Mouse (Mus musculus): ENCODE measurements at regions not wholly inside any gene's neighbourhood (a gene's known extent, or its start where the extent isn't known, plus 50 kb on each side); places are given as distances from the start of the nearest gene placed in this dataset.
A peak's percentile ranks its signal among the peaks of the same experiment; 100 is the strongest.

DNA sequence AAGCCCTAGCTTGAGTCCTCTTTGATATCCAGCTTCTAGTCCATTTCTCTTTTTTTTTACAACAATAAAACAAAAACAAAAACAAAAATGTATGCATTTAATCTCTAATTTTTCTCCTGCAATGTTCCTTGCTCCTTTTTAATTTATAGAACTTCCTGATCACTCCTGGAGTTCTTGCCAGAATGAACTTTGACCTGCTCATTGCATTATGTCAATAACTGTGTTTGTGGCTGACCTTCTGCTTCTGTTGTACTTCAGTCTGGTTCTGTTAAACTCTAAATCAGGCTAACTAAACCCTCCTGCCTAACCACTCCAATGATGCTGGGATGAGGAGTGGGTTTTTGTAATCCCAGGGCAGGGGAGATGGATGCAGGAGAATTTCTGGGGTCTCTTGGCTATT, 674.0 kb downstream of the Gsdmc2 start:
- H3K36me3 ChIP-seq (ENCODE audit: control insufficient read depth, insufficient read depth, low read length), result no peaks in the 10 kb centered on the region
- no peak overlapping the region for H3K4me3 ChIP-seq (ENCODE audit: insufficient read depth, low read depth, low read length)
- H3K9ac ChIP-seq (ENCODE audit: low read depth, low read length), result no peak overlapping the region
- H3K79me2 ChIP-seq (ENCODE audit: control insufficient read depth, insufficient read depth, low read length), result no peaks in the 10 kb centered on the region
- H3K27ac ChIP-seq (replicated peaks; ENCODE audit: insufficient read depth, low read depth, low read length), result no peak overlapping the region
- TF ChIP-seq POLR2A (IDR thresholded peaks at IDR 0.05; ENCODE audit: extremely low read depth, insufficient read depth, low read length) (no peak), CTCF (IDR thresholded peaks at IDR 0.05; ENCODE audit: low read depth, low read length) (no peak)
- peaks cover 3% of the 10 kb centered on the region; the same call in 1 of the 2 replicates for H3K4me1 ChIP-seq (ENCODE audit: control insufficient read depth, insufficient read depth, low read length)
- no peaks in the 10 kb centered on the region for H3K27me3 ChIP-seq (ENCODE audit: control insufficient read depth, insufficient read depth, low read length)
- DNase-seq (ENCODE audit: extremely low read depth, low read depth, low spot score), result peak; percentile 46

DNA sequence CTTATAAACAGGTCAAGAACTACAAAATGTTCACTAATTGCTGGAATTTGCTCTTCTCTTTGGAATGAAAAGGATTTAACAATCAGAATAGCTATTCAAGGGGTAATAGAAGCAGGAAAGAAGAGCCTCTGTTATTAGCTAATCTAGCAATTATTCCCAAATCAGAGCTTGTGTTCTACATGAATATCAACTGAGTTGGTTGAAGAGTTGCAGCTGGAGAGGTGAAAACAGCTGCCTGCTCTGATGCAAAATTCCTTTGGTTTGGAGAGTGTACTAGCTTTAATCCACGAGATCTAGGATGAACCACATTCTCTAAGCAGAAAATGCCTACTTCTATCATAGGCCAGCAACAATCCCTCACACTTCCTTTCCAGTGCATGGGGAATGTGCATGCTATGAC, 674.8 kb downstream of the Gsdmc2 start:
- TF ChIP-seq POLR2A (IDR thresholded peaks at IDR 0.05; ENCODE audit: extremely low read depth, insufficient read depth, low read length) (no peak), CTCF (IDR thresholded peaks at IDR 0.05; ENCODE audit: low read depth, low read length) (no peak)
- WGBS, result 79% methylated on average over 1 of the region's 1 CpGs
- peaks cover 3% of the 10 kb centered on the region; the same call in 1 of the 2 replicates for H3K4me1 ChIP-seq (ENCODE audit: control insufficient read depth, insufficient read depth, low read length)
- peak; percentile 13 for DNase-seq (ENCODE audit: extremely low read depth, low read depth, low spot score)
- H3K4me3 ChIP-seq (ENCODE audit: insufficient read depth, low read depth, low read length), result no peak overlapping the region
- no peak overlapping the region for H3K27ac ChIP-seq (replicated peaks; ENCODE audit: insufficient read depth, low read depth, low read length)
- H3K79me2 ChIP-seq (ENCODE audit: control insufficient read depth, insufficient read depth, low read length), result no peaks in the 10 kb centered on the region
- no peaks in the 10 kb centered on the region for H3K36me3 ChIP-seq (ENCODE audit: control insufficient read depth, insufficient read depth, low read length)
- H3K27me3 ChIP-seq (ENCODE audit: control insufficient read depth, insufficient read depth, low read length), result no peaks in the 10 kb centered on the region
- H3K9ac ChIP-seq (ENCODE audit: low read depth, low read length), result no peak overlapping the region

DNA sequence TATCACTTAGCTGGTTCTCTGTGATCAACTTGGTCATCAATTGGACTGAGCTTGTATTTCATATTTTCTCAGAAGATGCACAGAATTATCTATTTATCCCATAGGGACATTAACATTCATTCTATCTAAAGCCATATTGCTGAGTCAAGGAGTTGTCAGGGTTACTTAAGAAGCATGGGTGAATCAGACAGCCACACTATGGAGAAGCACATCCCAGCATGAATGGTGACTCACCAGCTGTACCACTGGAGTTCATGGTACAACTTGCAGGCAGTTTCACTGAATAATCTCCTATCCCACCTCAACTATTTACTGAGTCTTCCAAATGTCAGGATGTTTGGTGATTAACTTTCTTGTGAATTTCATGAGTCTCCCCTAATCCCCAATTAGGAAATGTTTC, 678.6 kb downstream of the Gsdmc2 start:
- no peak for DNase-seq (ENCODE audit: extremely low read depth, low read depth, low spot score)
- H3K4me1 ChIP-seq (ENCODE audit: control insufficient read depth, insufficient read depth, low read length), result peaks cover 3% of the 10 kb centered on the region; the same call in 1 of the 2 replicates
- H3K4me3 ChIP-seq (ENCODE audit: insufficient read depth, low read depth, low read length), result no peak overlapping the region
- no peak for TF ChIP-seq POLR2A (IDR thresholded peaks at IDR 0.05; ENCODE audit: extremely low read depth, insufficient read depth, low read length)
- no peak for TF ChIP-seq CTCF (IDR thresholded peaks at IDR 0.05; ENCODE audit: low read depth, low read length)
- no peak overlapping the region for H3K27ac ChIP-seq (replicated peaks; ENCODE audit: insufficient read depth, low read depth, low read length)
- H3K79me2 ChIP-seq (ENCODE audit: control insufficient read depth, insufficient read depth, low read length), result no peaks in the 10 kb centered on the region
- H3K36me3 ChIP-seq (ENCODE audit: control insufficient read depth, insufficient read depth, low read length), result no peaks in the 10 kb centered on the region
- no peak overlapping the region for H3K9ac ChIP-seq (ENCODE audit: low read depth, low read length)
- no peaks in the 10 kb centered on the region for H3K27me3 ChIP-seq (ENCODE audit: control insufficient read depth, insufficient read depth, low read length)

DNA sequence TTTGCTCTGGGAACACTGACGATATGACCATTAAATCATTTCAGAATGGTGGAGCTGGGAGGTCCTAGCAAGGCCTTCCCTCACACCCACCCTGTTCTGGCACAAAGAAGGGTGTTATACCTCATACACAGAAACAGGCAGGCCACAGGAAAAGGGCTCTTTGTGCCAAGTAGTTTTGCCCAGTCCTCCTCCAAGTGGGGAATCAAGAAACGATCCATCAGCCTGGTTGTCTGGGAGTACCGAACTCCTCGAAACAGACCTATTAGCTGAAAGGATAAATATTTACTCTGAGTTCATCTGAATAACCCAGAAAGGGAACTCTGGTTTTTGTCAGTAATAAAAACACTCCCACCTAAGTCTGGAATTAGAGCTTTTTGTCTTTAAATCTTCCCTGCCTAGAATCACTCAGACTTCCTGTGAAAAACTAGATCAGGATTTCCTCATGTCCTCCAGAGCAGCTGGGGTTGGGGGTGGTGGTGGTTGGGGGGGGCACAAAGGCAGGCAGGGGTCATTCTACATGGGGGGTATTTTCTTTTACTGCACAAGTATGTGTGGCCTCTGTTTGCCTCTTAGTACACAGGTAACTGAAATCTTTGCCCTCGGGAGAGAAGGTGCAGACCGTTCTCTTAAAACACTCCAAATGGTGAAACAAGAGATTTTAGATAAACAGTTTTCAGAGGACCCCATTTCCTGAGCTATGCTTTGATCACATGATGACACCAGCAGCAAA, 681.3 kb downstream of the Gsdmc2 start:
- peak; percentile 3 for DNase-seq (ENCODE audit: extremely low read depth, low read depth, low spot score)
- Histone ChIP-seq H3K27ac (replicated peaks; ENCODE audit: insufficient read depth, low read depth, low read length) (no peak overlapping the region), H3K36me3 (ENCODE audit: control insufficient read depth, insufficient read depth, low read length) (no peaks in the 10 kb centered on the region), H3K4me1 (ENCODE audit: control insufficient read depth, insufficient read depth, low read length) (no peaks in the 10 kb centered on the region), H3K27me3 (ENCODE audit: control insufficient read depth, insufficient read depth, low read length) (no peaks in the 10 kb centered on the region), H3K9ac (ENCODE audit: low read depth, low read length) (no peak overlapping the region), H3K79me2 (ENCODE audit: control insufficient read depth, insufficient read depth, low read length) (no peaks in the 10 kb centered on the region), H3K4me3 (ENCODE audit: insufficient read depth, low read depth, low read length) (no peak overlapping the region)
- 32% methylated on average over 6 of the region's 6 CpGs for WGBS
- TF ChIP-seq CTCF (IDR thresholded peaks at IDR 0.05; ENCODE audit: low read depth, low read length) (no peak), POLR2A (IDR thresholded peaks at IDR 0.05; ENCODE audit: extremely low read depth, insufficient read depth, low read length) (no peak)

DNA sequence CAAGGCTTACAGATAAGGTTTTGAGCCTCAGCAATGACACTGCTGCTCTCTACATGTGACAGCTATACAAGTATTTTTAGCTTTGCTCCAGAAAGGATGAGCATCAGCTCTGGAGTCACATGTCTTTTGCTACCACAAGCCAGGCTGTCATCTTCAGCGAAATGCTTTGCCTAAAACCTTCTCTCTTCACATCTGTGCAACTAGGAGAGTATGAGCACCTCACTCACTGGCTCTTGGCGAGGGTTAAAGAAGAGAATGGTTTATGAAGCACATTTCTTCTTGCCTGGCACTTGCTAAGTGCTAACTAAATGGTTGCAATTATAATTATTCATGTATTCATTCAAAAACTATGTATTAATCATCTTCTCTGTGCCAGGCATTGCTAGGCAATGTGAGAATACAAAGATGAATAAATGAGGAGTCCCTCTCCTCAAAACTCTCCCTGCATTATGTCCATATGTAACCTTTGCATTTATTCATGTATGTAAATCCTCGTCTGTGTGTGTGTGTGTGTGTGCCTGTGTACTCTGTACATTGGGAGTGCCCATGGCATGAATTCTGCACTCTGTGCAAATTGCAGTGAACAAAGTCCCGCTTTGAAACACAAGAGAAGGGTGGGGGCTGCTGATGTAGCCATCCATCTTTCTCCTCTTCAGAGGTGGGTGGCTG, 682.0 kb downstream of the Gsdmc2 start:
- no peak for DNase-seq (ENCODE audit: extremely low read depth, low read depth, low spot score)
- TF ChIP-seq POLR2A (IDR thresholded peaks at IDR 0.05; ENCODE audit: extremely low read depth, insufficient read depth, low read length) (no peak), CTCF (IDR thresholded peaks at IDR 0.05; ENCODE audit: low read depth, low read length) (no peak)
- H3K9ac ChIP-seq (ENCODE audit: low read depth, low read length), result no peak overlapping the region
- no peaks in the 10 kb centered on the region for H3K4me1 ChIP-seq (ENCODE audit: control insufficient read depth, insufficient read depth, low read length)
- H3K27ac ChIP-seq (replicated peaks; ENCODE audit: insufficient read depth, low read depth, low read length), result no peak overlapping the region
- 78% methylated on average over 4 of the region's 4 CpGs for WGBS
- no peaks in the 10 kb centered on the region for H3K79me2 ChIP-seq (ENCODE audit: control insufficient read depth, insufficient read depth, low read length)
- H3K36me3 ChIP-seq (ENCODE audit: control insufficient read depth, insufficient read depth, low read length), result no peaks in the 10 kb centered on the region
- H3K27me3 ChIP-seq (ENCODE audit: control insufficient read depth, insufficient read depth, low read length), result no peaks in the 10 kb centered on the region
- no peak overlapping the region for H3K4me3 ChIP-seq (ENCODE audit: insufficient read depth, low read depth, low read length)

DNA sequence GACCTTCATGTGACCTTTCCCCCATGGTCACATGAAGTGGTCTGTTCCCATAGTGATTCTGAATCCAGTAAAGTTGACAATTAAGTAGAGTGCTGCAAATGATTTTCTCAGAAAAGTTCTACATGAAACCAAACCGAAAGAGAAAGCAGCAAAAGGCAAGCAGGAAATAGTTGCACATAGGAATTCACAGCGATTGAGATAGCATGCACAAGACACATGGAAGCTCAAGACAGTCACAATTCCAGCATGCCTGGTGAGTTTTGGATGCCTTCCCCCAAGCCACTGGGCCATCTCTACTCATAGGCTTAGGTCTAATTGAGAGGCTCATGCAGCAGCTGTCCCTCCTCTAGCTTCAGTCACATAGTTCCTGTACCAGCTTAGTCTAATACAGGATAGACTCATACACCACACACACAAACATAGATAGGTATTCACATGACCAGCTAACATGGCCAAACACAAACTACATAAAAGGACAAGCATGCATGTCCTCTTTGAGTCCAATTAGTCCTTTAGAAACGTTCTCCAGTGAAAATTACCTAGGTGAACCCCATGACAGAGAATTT, 721.8 kb downstream of the Gsdmc2 start:
- DNase-seq (ENCODE audit: extremely low read depth, low read depth, low spot score), result peak; percentile 17
- 71% methylated on average over 3 of the region's 3 CpGs for WGBS
- no peak for TF ChIP-seq CTCF (IDR thresholded peaks at IDR 0.05; ENCODE audit: low read depth, low read length)
- TF ChIP-seq POLR2A (IDR thresholded peaks at IDR 0.05; ENCODE audit: extremely low read depth, insufficient read depth, low read length), result no peak
- H3K27ac ChIP-seq (replicated peaks; ENCODE audit: insufficient read depth, low read depth, low read length), result no peak overlapping the region
- no peak overlapping the region for H3K4me3 ChIP-seq (ENCODE audit: insufficient read depth, low read depth, low read length)
- no peaks in the 10 kb centered on the region for H3K36me3 ChIP-seq (ENCODE audit: control insufficient read depth, insufficient read depth, low read length)
- H3K4me1 ChIP-seq (ENCODE audit: control insufficient read depth, insufficient read depth, low read length), result peaks cover 1% of the 10 kb centered on the region; the same call in 1 of the 2 replicates
- H3K79me2 ChIP-seq (ENCODE audit: control insufficient read depth, insufficient read depth, low read length), result no peaks in the 10 kb centered on the region
- H3K27me3 ChIP-seq (ENCODE audit: control insufficient read depth, insufficient read depth, low read length), result no peaks in the 10 kb centered on the region
- no peak overlapping the region for H3K9ac ChIP-seq (ENCODE audit: low read depth, low read length)
